Mouse (Mus musculus) intestine, embryonic 15.5 days (tissue): ENCODE data around the gene Vmn1r198. TPM values are rescaled to one million over a fixed set of nuclear protein-coding genes. Genes with fewer than 3 reads are reported as not detected.
"Not testable (repeated sequence)": the region's sequence is repeated elsewhere in the genome, so short reads cannot be mapped to it uniquely, and the experiment has no call there.

Experiments used
- ATAC-seq: fragments of 200-750 bp; cut with Nextera tagmentation; 2 replicates; pipeline ENCODE4 v1.8.0; 2017; ENCODE audit warnings: moderate TSS enrichment, moderate library complexity
- H3K27ac ChIP-seq: fragments of 300-500 bp; sonication (generic); 2 replicates; pipeline ENCODE4 v1.5.1; 2015; ENCODE audit warnings: mild to moderate bottlenecking, inconsistent platforms
- H3K27me3 ChIP-seq: fragments of 300-500 bp; sonication (generic); replicated peaks from 2 replicates; pipeline ENCODE4 v1.6.1; 2015; ENCODE audit warnings: inconsistent platforms
- H3K36me3 ChIP-seq: fragments of 300-500 bp; sonication (generic); 2 replicates; pipeline ENCODE4 v1.6.1; 2015; ENCODE audit warnings: inconsistent platforms
- H3K4me1 ChIP-seq: fragments of 300-500 bp; sonication (generic); replicated peaks from 2 replicates; pipeline ENCODE4 v1.6.1; 2015; ENCODE audit warnings: inconsistent platforms
- H3K4me2 ChIP-seq: fragments of 300-500 bp; sonication (generic); replicated peaks from 2 replicates; pipeline ENCODE4 v1.6.1; 2015; ENCODE audit warnings: mild to moderate bottlenecking, inconsistent platforms
- H3K4me3 ChIP-seq: fragments of 300-500 bp; sonication (generic); replicated peaks from 2 replicates; pipeline ENCODE4 v1.5.1; 2015; ENCODE audit warnings: inconsistent platforms
- H3K9ac ChIP-seq: fragments of 300-500 bp; sonication (generic); 2 replicates; pipeline ENCODE4 v1.6.1; 2015; ENCODE audit warnings: inconsistent platforms
- H3K9me3 ChIP-seq: fragments of 300-500 bp; sonication (generic); 2 replicates; pipeline ENCODE4 v1.6.1; 2016; ENCODE audit warnings: inconsistent platforms
- WGBS: fragments of 180-500 bp; shearing (Covaris S2); methylation state at CpG from one replicate; pipeline ENCODE4 v1.1.7; 2015; 5-methylcytosine and 5-hydroxymethylcytosine counted together
- polyA plus RNA-seq: library from polyadenylated mRNA; unstranded; fragments of >200 nt; fragmentation: Nextera tagmentation; extraction: Ambion mirVana; gene quantifications from 2 replicates; pipeline ENCODE4 v1.2.1, GENCODE M21; 2015

Vmn1r198 gene
- not detected in 2 replicates for polyA plus RNA-seq

- Histone ChIP-seq H3K4me3 (no peak within 1 kb of the TSS), H3K27ac (no peak within 1 kb of the TSS), H3K9ac (no peak within 1 kb of the TSS), H3K27me3 (no peaks in the 10 kb centered on the region), H3K4me2 (no peak within 1 kb of the TSS), H3K36me3 (no peaks in the 10 kb centered on the region), H3K9me3 (no peaks in the 10 kb centered on the region), H3K4me1 (no peaks in the 10 kb centered on the region)
- WGBS, result 31% methylated on average over 1 of the region's 1 CpGs
- no peak for ATAC-seq
Measured at GRCm38 (mm10) chr13:22350064-22350463, at the start of gene Vmn1r198. TSS of gene Vmn1r198 (plus strand) at chr13:22350364.

GRCm38 (mm10) chr13:22308075-22308474 is 42.1 kb upstream of the Vmn1r198 start:
- not testable (repeated sequence) for H3K9me3 ChIP-seq, H3K4me2 ChIP-seq, H3K36me3 ChIP-seq, H3K27ac ChIP-seq, H3K27me3 ChIP-seq, ATAC-seq, H3K4me3 ChIP-seq, H3K4me1 ChIP-seq, H3K9ac ChIP-seq
- WGBS, result 90% methylated on average over 5 of the region's 5 CpGs

- H3K27me3 ChIP-seq, result no peaks in the 10 kb centered on the region
Measured at GRCm38 (mm10) chr13:22315361-22315760, 34.8 kb upstream of the Vmn1r198 start.

GRCm38 (mm10) chr13:22317366-22317765 is 32.8 kb upstream of the Vmn1r198 start:
- Histone ChIP-seq H3K4me1 (no peaks in the 10 kb centered on the region), H3K9me3 (no peaks in the 10 kb centered on the region), H3K4me3 (no peak overlapping the region), H3K27ac (no peak overlapping the region), H3K4me2 (no peak overlapping the region), H3K9ac (no peak overlapping the region), H3K36me3 (no peaks in the 10 kb centered on the region), H3K27me3 (no peaks in the 10 kb centered on the region)
- 77% methylated on average over 2 of the region's 2 CpGs for WGBS
- no peak for ATAC-seq

More at GRCm38 (mm10) chr13:22315361-22315760, 34.8 kb upstream of the Vmn1r198 start:
- ATAC-seq, result no peak
- no peak overlapping the region for H3K27ac ChIP-seq
- no peak overlapping the region for H3K9ac ChIP-seq
- no peaks in the 10 kb centered on the region for H3K4me1 ChIP-seq
- no peaks in the 10 kb centered on the region for H3K36me3 ChIP-seq
- no peak overlapping the region for H3K4me3 ChIP-seq
- no peak overlapping the region for H3K4me2 ChIP-seq
- 77% methylated on average over 2 of the region's 2 CpGs for WGBS
- no peaks in the 10 kb centered on the region for H3K9me3 ChIP-seq

- H3K36me3 ChIP-seq, result no peaks in the 10 kb centered on the region
- no peaks in the 10 kb centered on the region for H3K9me3 ChIP-seq
- no peak overlapping the region for H3K4me2 ChIP-seq
- H3K27me3 ChIP-seq, result no peaks in the 10 kb centered on the region
- no peak for ATAC-seq
- H3K4me1 ChIP-seq, result no peaks in the 10 kb centered on the region
- no peak overlapping the region for H3K27ac ChIP-seq
- H3K9ac ChIP-seq, result no peak overlapping the region
- no peak overlapping the region for H3K4me3 ChIP-seq
Measured at GRCm38 (mm10) chr13:22320091-22320490, 30.1 kb upstream of the Vmn1r198 start.

- H3K36me3 ChIP-seq, result no peaks in the 10 kb centered on the region
- H3K9ac ChIP-seq, result no peak within 1 kb of the TSS
- no peaks in the 10 kb centered on the region for H3K27me3 ChIP-seq
- no peak within 1 kb of the TSS for H3K27ac ChIP-seq
- H3K4me2 ChIP-seq, result no peak within 1 kb of the TSS
- H3K4me3 ChIP-seq, result no peak within 1 kb of the TSS
- no peaks in the 10 kb centered on the region for H3K9me3 ChIP-seq
- no peak for ATAC-seq
- no peaks in the 10 kb centered on the region for H3K4me1 ChIP-seq
Measured at GRCm38 (mm10) chr13:22324289-22324688, 25.9 kb upstream of the Vmn1r198 start, which contains the start of gene Vmn1r197. TSS of gene Vmn1r197 (plus strand) at chr13:22324589.

GRCm38 (mm10) chr13:22333269-22333668 is 16.9 kb upstream of the Vmn1r198 start:
- H3K9ac ChIP-seq, result no peak overlapping the region
- no peak overlapping the region for H3K27ac ChIP-seq
- no peaks in the 10 kb centered on the region for H3K4me1 ChIP-seq
- H3K9me3 ChIP-seq, result no peaks in the 10 kb centered on the region
- no peaks in the 10 kb centered on the region for H3K36me3 ChIP-seq
- H3K4me2 ChIP-seq, result no peak overlapping the region
- no peaks in the 10 kb centered on the region for H3K27me3 ChIP-seq
- H3K4me3 ChIP-seq, result no peak overlapping the region
- no peak for ATAC-seq
- WGBS, result 63% methylated on average over 2 of the region's 2 CpGs

GRCm38 (mm10) chr13:22335565-22335964 is 14.6 kb upstream of the Vmn1r198 start:
- no peaks in the 10 kb centered on the region for H3K36me3 ChIP-seq
- 84% methylated on average over 1 of the region's 1 CpGs for WGBS
- H3K27ac ChIP-seq, result no peak overlapping the region
- ATAC-seq, result no peak
- H3K4me3 ChIP-seq, result no peak overlapping the region
- H3K4me2 ChIP-seq, result no peak overlapping the region
- H3K27me3 ChIP-seq, result no peaks in the 10 kb centered on the region
- H3K9ac ChIP-seq, result no peak overlapping the region
- no peaks in the 10 kb centered on the region for H3K4me1 ChIP-seq
- no peaks in the 10 kb centered on the region for H3K9me3 ChIP-seq

GRCm38 (mm10) chr13:22350813-22351212 is 649 bp downstream of the Vmn1r198 start:
- Histone ChIP-seq H3K36me3 (no peaks in the 10 kb centered on the region), H3K4me3 (no peak overlapping the region), H3K27me3 (no peaks in the 10 kb centered on the region), H3K4me1 (no peaks in the 10 kb centered on the region), H3K27ac (no peak overlapping the region), H3K9me3 (no peaks in the 10 kb centered on the region), H3K4me2 (no peak overlapping the region), H3K9ac (no peak overlapping the region)
- ATAC-seq, result no peak
- 76% methylated on average over 1 of the region's 1 CpGs for WGBS

GRCm38 (mm10) chr13:22379518-22379917 is 29.4 kb downstream of the Vmn1r198 start, which contains the start of gene Vmn1r199:
TSS of gene Vmn1r199 (plus strand) at chr13:22379818.
- Histone ChIP-seq H3K9ac (no peak within 1 kb of the TSS), H3K27ac (no peak within 1 kb of the TSS), H3K4me1 (no peaks in the 10 kb centered on the region), H3K4me2 (no peak within 1 kb of the TSS), H3K27me3 (no peaks in the 10 kb centered on the region), H3K9me3 (no peaks in the 10 kb centered on the region), H3K4me3 (no peak within 1 kb of the TSS), H3K36me3 (no peaks in the 10 kb centered on the region)
- ATAC-seq, result no peak
- WGBS, result 73% methylated on average over 2 of the region's 2 CpGs

GRCm38 (mm10) chr13:22381128-22381527 is 31.0 kb downstream of the Vmn1r198 start:
- H3K4me2 ChIP-seq, H3K4me3 ChIP-seq, H3K4me1 ChIP-seq, H3K36me3 ChIP-seq, H3K27me3 ChIP-seq, ATAC-seq, H3K9me3 ChIP-seq, H3K9ac ChIP-seq: not testable (repeated sequence)
- peak overlapping the region; percentile 48; the same call in 1 of the 2 replicates for H3K27ac ChIP-seq
- 50% methylated on average over 3 of the region's 3 CpGs for WGBS

GRCm38 (mm10) chr13:22383401-22383800 is 33.2 kb downstream of the Vmn1r198 start:
- Histone ChIP-seq H3K4me1 (no peaks in the 10 kb centered on the region), H3K27ac (no peak overlapping the region), H3K9me3 (no peaks in the 10 kb centered on the region), H3K4me2 (no peak overlapping the region), H3K9ac (no peak overlapping the region), H3K36me3 (no peaks in the 10 kb centered on the region), H3K4me3 (no peak overlapping the region), H3K27me3 (no peaks in the 10 kb centered on the region)
- WGBS, result 73% methylated on average over 3 of the region's 3 CpGs
- ATAC-seq, result no peak

- Histone ChIP-seq H3K4me1 (no peaks in the 10 kb centered on the region), H3K9me3 (no peaks in the 10 kb centered on the region), H3K27ac (no peak overlapping the region), H3K27me3 (no peaks in the 10 kb centered on the region), H3K36me3 (no peaks in the 10 kb centered on the region), H3K4me3 (no peak overlapping the region), H3K9ac (no peak overlapping the region), H3K4me2 (no peak overlapping the region)
- WGBS, result 71% methylated on average over 1 of the region's 1 CpGs
- no peak for ATAC-seq
Measured at GRCm38 (mm10) chr13:22387050-22387449, 36.9 kb downstream of the Vmn1r198 start.
